Mouse (Mus musculus) MEL (cell line): Measurements from ENCODE around the gene Cblb. TPM values are rescaled to one million over a fixed set of nuclear protein-coding genes. Genes with fewer than 3 reads are reported as not detected.

Experiments used
- DNase-seq: peaks from one replicate; pipeline ENCODE4 v3.0.0; 2011; ENCODE audit warnings: low read depth, low spot score
- H3K27ac ChIP-seq: 2 replicates; pipeline ENCODE4 v1.5.1; 2012; ENCODE audit warnings: low read depth, mild to moderate bottlenecking, control low read depth, low read length, moderate library complexity; ENCODE audit not compliant: control insufficient read depth
- H3K27me3 ChIP-seq, 2 experiments: fragments of 150-350 bp in 1 of 2; sonication (generic) in 1 of 2; 2 replicates each; pipeline ENCODE4 v1.6.1; 2012; ENCODE audit warnings: low read length in 2 of 2, mild to moderate bottlenecking in 2 of 2, improper control_type of control experiment in 1 of 2, moderate library complexity in 1 of 2; ENCODE audit not compliant: insufficient read depth in 2 of 2, control insufficient read depth in 1 of 2
- H3K36me3 ChIP-seq, 2 experiments: 2 replicates each; pipeline ENCODE4 v1.6.1; 2012 to 2014; ENCODE audit warnings: low read length in 2 of 2, improper control_type of control experiment in 1 of 2, inconsistent platforms in 1 of 2, mild to moderate bottlenecking in 1 of 2; ENCODE audit not compliant: insufficient read depth in 2 of 2, control insufficient read depth in 1 of 2
- H3K4me1 ChIP-seq, 2 experiments: fragments of 150-350 bp in 1 of 2; sonication (generic) in 1 of 2; 2 replicates each; pipeline ENCODE4 v1.6.1; 2012; ENCODE audit warnings: low read length in 2 of 2, improper control_type of control experiment in 1 of 2, mild to moderate bottlenecking in 1 of 2; ENCODE audit not compliant: insufficient read depth in 2 of 2, control insufficient read depth in 1 of 2
- H3K4me3 ChIP-seq, 2 experiments: fragments of 150-350 bp in 1 of 2; sonication (generic) in 1 of 2; 2 replicates each; pipeline ENCODE4 v1.5.1; 2012; ENCODE audit warnings: low read depth in 2 of 2, low read length in 2 of 2, mild to moderate bottlenecking in 2 of 2, moderate library complexity in 2 of 2, control low read depth in 1 of 2, improper control_type of control experiment in 1 of 2; ENCODE audit not compliant: control insufficient read depth in 1 of 2, insufficient read depth in 1 of 2
- H3K79me2 ChIP-seq: 2 replicates; pipeline ENCODE4 v1.6.1; 2012; ENCODE audit warnings: mild to moderate bottlenecking, low read length, moderate library complexity; ENCODE audit not compliant: control insufficient read depth, poor library complexity, insufficient read depth
- H3K9ac ChIP-seq: 2 replicates; pipeline ENCODE4 v1.6.1; 2012; ENCODE audit warnings: low read depth, mild to moderate bottlenecking, control low read depth, low read length, moderate library complexity; ENCODE audit not compliant: control insufficient read depth, poor library complexity, severe bottlenecking
- H3K9me3 ChIP-seq: fragments of 150-350 bp; sonication (generic); replicated peaks from 2 replicates; pipeline ENCODE4 v1.6.1; 2012; ENCODE audit warnings: mild to moderate bottlenecking, low read length, improper control_type of control experiment, moderate library complexity; ENCODE audit not compliant: insufficient read depth
- BHLHE40 ChIP-seq: IDR thresholded peaks from 2 replicates; pipeline ENCODE4 v1.6.1; 2012; ENCODE audit warnings: low read depth, mild to moderate bottlenecking, inconsistent platforms, low read length, improper control_type of control experiment, borderline replicate concordance
- CHD2 ChIP-seq: IDR thresholded peaks from 2 replicates; pipeline ENCODE4 v1.6.1; 2011; ENCODE audit warnings: low read length, improper control_type of control experiment
- CTCF ChIP-seq, 3 experiments: IDR thresholded peaks in 2 of 3; conservative IDR thresholded peaks in 1 of 3; 2 replicates each; pipeline ENCODE4 v1.5.1; 2011 to 2012; ENCODE audit warnings: low read length in 3 of 3, low read depth in 2 of 3, mild to moderate bottlenecking in 2 of 3, improper control_type of control experiment in 1 of 3, inconsistent platforms in 1 of 3, mixed read lengths in 1 of 3, moderate library complexity in 1 of 3; ENCODE audit not compliant: control insufficient read depth in 1 of 3, insufficient read depth in 1 of 3, poor library complexity in 1 of 3, severe bottlenecking in 1 of 3
- E2F4 ChIP-seq: IDR thresholded peaks from 2 replicates; pipeline ENCODE4 v1.6.1; 2011; ENCODE audit warnings: low read depth, low read length, improper control_type of control experiment, borderline replicate concordance
- ELF1 ChIP-seq: IDR thresholded peaks from 2 replicates; pipeline ENCODE4 v1.6.1; 2014; ENCODE audit warnings: low read depth, mild to moderate bottlenecking, inconsistent platforms, low read length, improper control_type of control experiment, moderate library complexity
- ETS1 ChIP-seq: IDR thresholded peaks from 2 replicates; pipeline ENCODE4 v1.6.1; 2012; ENCODE audit warnings: low read depth, mild to moderate bottlenecking, inconsistent platforms, low read length, improper control_type of control experiment, moderate library complexity
- GATA1 ChIP-seq: IDR thresholded peaks from 2 replicates; pipeline ENCODE4 v1.6.1; 2011; ENCODE audit warnings: low read depth, low read length, improper control_type of control experiment
- HCFC1 ChIP-seq: IDR thresholded peaks from 2 replicates; pipeline ENCODE4 v1.6.1; 2012; ENCODE audit warnings: low read depth, mild to moderate bottlenecking, inconsistent platforms, low read length, improper control_type of control experiment, moderate library complexity
- JUND ChIP-seq: IDR thresholded peaks from 2 replicates; pipeline ENCODE4 v1.6.1; 2011; ENCODE audit warnings: low read depth, mild to moderate bottlenecking, improper control_type of control experiment, low read length
- KAT2A ChIP-seq: conservative IDR thresholded peaks from 2 replicates; pipeline ENCODE4 v1.6.1; 2012; ENCODE audit warnings: low read depth, low read length, improper control_type of control experiment, inconsistent platforms
- MAFK ChIP-seq: IDR thresholded peaks from 2 replicates; pipeline ENCODE4 v1.6.1; 2011; ENCODE audit warnings: low read depth, mild to moderate bottlenecking, low read length, improper control_type of control experiment, borderline replicate concordance
- MAZ ChIP-seq: IDR thresholded peaks from 2 replicates; pipeline ENCODE4 v1.6.1; 2012; ENCODE audit warnings: low read depth, mild to moderate bottlenecking, inconsistent platforms, low read length, improper control_type of control experiment
- MXI1 ChIP-seq: IDR thresholded peaks from 2 replicates; pipeline ENCODE4 v1.6.1; 2011; ENCODE audit warnings: mild to moderate bottlenecking, low read depth, low read length, improper control_type of control experiment
- MYC ChIP-seq: IDR thresholded peaks from 2 replicates; pipeline ENCODE4 v1.6.1; 2011; ENCODE audit warnings: low read depth, mild to moderate bottlenecking, low read length, improper control_type of control experiment, moderate library complexity
- NELFE ChIP-seq: IDR thresholded peaks from 2 replicates; pipeline ENCODE4 v1.6.1; 2011; ENCODE audit warnings: low read depth, low read length, improper control_type of control experiment
- NRF1 ChIP-seq: IDR thresholded peaks from 2 replicates; pipeline ENCODE4 v1.6.1; 2014; ENCODE audit warnings: low read depth, mild to moderate bottlenecking, inconsistent platforms, low read length, improper control_type of control experiment, moderate library complexity; ENCODE audit not compliant: poor library complexity, insufficient read depth, severe bottlenecking
- POLR2A ChIP-seq, 2 experiments: IDR thresholded peaks; 2 replicates each; pipeline ENCODE4 v1.6.1; 2011 to 2012; ENCODE audit warnings: low read length in 2 of 2, mild to moderate bottlenecking in 2 of 2, control low read depth in 1 of 2, improper control_type of control experiment in 1 of 2, low read depth in 1 of 2, moderate library complexity in 1 of 2; ENCODE audit not compliant: control insufficient read depth in 1 of 2, insufficient read depth in 1 of 2, poor library complexity in 1 of 2
- POLR2AphosphoS2 ChIP-seq: IDR thresholded peaks from 2 replicates; pipeline ENCODE4 v1.6.1; 2011; ENCODE audit warnings: low read length, improper control_type of control experiment
- POLR2AphosphoS5 ChIP-seq: IDR thresholded peaks from 2 replicates; pipeline ENCODE4 v1.6.1; 2012; ENCODE audit warnings: low read depth, borderline replicate concordance, mild to moderate bottlenecking, inconsistent platforms, low read length, moderate library complexity, mixed read lengths
- RAD21 ChIP-seq: IDR thresholded peaks from 2 replicates; pipeline ENCODE4 v1.6.1; 2011; ENCODE audit warnings: mild to moderate bottlenecking, low read depth, low read length, improper control_type of control experiment
- SMC3 ChIP-seq: IDR thresholded peaks from 2 replicates; pipeline ENCODE4 v1.6.1; 2011; ENCODE audit warnings: low read depth, low read length, improper control_type of control experiment
- TAL1 ChIP-seq: IDR thresholded peaks from 2 replicates; pipeline ENCODE4 v1.6.1; 2012; ENCODE audit warnings: mild to moderate bottlenecking, inconsistent platforms, low read length, moderate library complexity, mixed read lengths
- TBP ChIP-seq: IDR thresholded peaks from 2 replicates; pipeline ENCODE4 v1.8.0; 2011; ENCODE audit warnings: low read depth, low read length, improper control_type of control experiment
- USF1 ChIP-seq: IDR thresholded peaks from 2 replicates; pipeline ENCODE4 v1.6.1; 2014; ENCODE audit warnings: low read depth, mild to moderate bottlenecking, inconsistent platforms, low read length, improper control_type of control experiment, moderate library complexity
- USF2 ChIP-seq, 2 experiments: IDR thresholded peaks; 2 replicates each; pipeline ENCODE4 v1.6.1; 2011 to 2012; ENCODE audit warnings: improper control_type of control experiment in 2 of 2, low read length in 2 of 2, borderline replicate concordance in 1 of 2, inconsistent platforms in 1 of 2, low read depth in 1 of 2, mild to moderate bottlenecking in 1 of 2; ENCODE audit not compliant: insufficient read depth in 1 of 2
- ZC3H11A ChIP-seq: IDR thresholded peaks from 2 replicates; pipeline ENCODE4 v1.6.1; 2012; ENCODE audit warnings: low read depth, mild to moderate bottlenecking, inconsistent platforms, low read length, improper control_type of control experiment
- ZKSCAN1 ChIP-seq: IDR thresholded peaks from 2 replicates; pipeline ENCODE4 v1.6.1; 2012; ENCODE audit warnings: low read depth, mild to moderate bottlenecking, inconsistent platforms, low read length, improper control_type of control experiment, moderate library complexity
- ZMIZ1 ChIP-seq: IDR thresholded peaks from 2 replicates; pipeline ENCODE4 v1.6.1; 2012; ENCODE audit warnings: low read depth, mild to moderate bottlenecking, inconsistent platforms, low read length, improper control_type of control experiment, moderate library complexity
- ZNF384 ChIP-seq: IDR thresholded peaks from 2 replicates; pipeline ENCODE4 v1.6.1; 2012; ENCODE audit warnings: low read depth, mild to moderate bottlenecking, inconsistent platforms, low read length, improper control_type of control experiment
- polyA plus RNA-seq, 2 experiments: library from polyadenylated mRNA; stranded (reverse) in 1 of 2; unstranded in 1 of 2; fragments of >175 nt in 1 of 2; fragments of >200 nt in 1 of 2; gene quantifications; 2 replicates each; pipeline versions ENCODE4 v1.2.1 to v1.2.4; 2012; ENCODE audit warnings: low replicate concordance in 2 of 2, low read depth in 1 of 2; ENCODE audit not compliant: insufficient read length in 2 of 2, insufficient read depth in 1 of 2, missing spikeins in 1 of 2
- total RNA-seq: library from RNA; depleted of rRNA; stranded (reverse); fragments of 300-350 nt; gene quantifications from 2 replicates; pipeline ENCODE4 v1.2.3, GENCODE M21; 2012

The Cblb gene
- total and polyA plus RNA-seq, 3 experiments: 1.5 to 5.7 TPM; not detected in 1

DNA sequence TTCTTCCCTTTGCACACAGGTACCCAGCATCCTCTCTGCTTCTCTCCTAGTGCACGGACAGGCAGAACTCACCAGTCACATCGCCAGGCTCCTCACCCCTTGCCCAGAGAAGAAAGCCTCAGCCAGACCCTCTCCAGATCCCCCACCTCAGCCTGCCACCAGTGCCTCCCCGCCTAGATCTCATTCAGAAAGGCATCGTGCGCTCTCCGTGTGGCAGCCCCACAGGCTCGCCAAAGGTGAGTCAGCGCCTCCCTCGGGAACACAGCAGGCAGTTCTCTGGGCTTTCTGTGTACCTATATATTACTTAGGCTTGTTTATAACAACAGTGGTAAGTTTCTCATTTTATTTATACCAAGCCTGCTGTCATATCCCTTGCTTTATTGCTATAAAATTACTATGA lies 133.2 kb downstream of the Cblb start:
- Histone ChIP-seq H3K4me3 (no peak overlapping the region), H3K4me1 (no peaks in the 10 kb centered on the region), H3K79me2 (no peaks in the 10 kb centered on the region), H3K9ac (no peak overlapping the region), H3K9me3 (no peaks in the 10 kb centered on the region), H3K36me3 (no peaks in the 10 kb centered on the region), H3K27me3 (no peaks in the 10 kb centered on the region), H3K27ac (no peak overlapping the region)
- no peak for DNase-seq
- TF ChIP-seq RAD21 (no peak), E2F4 (no peak), MXI1 (no peak), SMC3 (no peak), ELF1 (no peak), MAFK (no peak), ZNF384 (no peak), TBP (no peak), GATA1 (no peak), ETS1 (no peak), POLR2AphosphoS5 (no peak), USF1 (no peak), MAZ (no peak), KAT2A (no peak), JUND (no peak), ZMIZ1 (no peak), POLR2AphosphoS2 (no peak), HCFC1 (no peak), CTCF (IDR thresholded peaks at IDR 0.05 in 2 of 3, conservative IDR thresholded peaks at IDR 0.05 in 1 of 3; ENCODE audit: control insufficient read depth in 1 of 3, insufficient read depth in 1 of 3, low read depth in 2 of 3, low read length in 3 of 3, poor library complexity in 1 of 3, severe bottlenecking in 1 of 3) (no peak), POLR2A (IDR thresholded peaks at IDR 0.05; ENCODE audit: control insufficient read depth in 1 of 2, insufficient read depth in 1 of 2, low read depth in 1 of 2, low read length in 2 of 2, poor library complexity in 1 of 2) (no peak)

DNA sequence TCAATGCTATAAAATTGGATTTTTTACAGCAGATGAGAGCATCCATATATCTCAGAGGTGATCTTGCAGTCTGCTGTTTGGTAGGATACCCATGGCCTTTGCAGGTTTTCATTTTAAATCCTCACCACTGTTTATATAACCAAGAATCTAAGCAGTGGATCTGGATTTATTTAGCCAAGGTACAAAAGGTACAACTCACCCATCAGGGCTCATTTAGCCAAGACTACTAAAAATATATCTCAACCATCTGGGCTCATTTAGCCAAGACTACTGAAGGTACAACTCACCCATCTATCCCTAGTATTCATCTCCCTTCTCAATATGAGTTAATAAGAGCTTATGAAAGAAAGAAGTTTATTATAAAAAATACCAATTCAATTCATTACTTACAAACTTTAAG lies 142.2 kb downstream of the Cblb start:
- Histone ChIP-seq H3K79me2 (no peaks in the 10 kb centered on the region), H3K9ac (no peak overlapping the region)
- TF ChIP-seq USF1 (no peak), ZC3H11A (no peak), GATA1 (no peak), BHLHE40 (no peak), NRF1 (no peak), ZKSCAN1 (no peak), USF2 (IDR thresholded peaks at IDR 0.05; ENCODE audit: borderline replicate concordance in 1 of 2, insufficient read depth in 1 of 2, low read depth in 1 of 2, low read length in 2 of 2) (no peak), MAFK (no peak), POLR2AphosphoS5 (no peak), RAD21 (no peak), TAL1 (no peak), MYC (no peak), E2F4 (no peak), NELFE (no peak), CHD2 (no peak), ZNF384 (no peak), MXI1 (no peak), MAZ (no peak)
- TF ChIP-seq, all 39 proteins: peak for 0
- H3K36me3 ChIP-seq: no peaks in the 10 kb centered on the region
- DNase-seq: no peak
- no peaks in the 10 kb centered on the region for H3K27me3 ChIP-seq
- no peak overlapping the region for H3K4me3 ChIP-seq
- H3K27ac ChIP-seq: no peak overlapping the region
- no peaks in the 10 kb centered on the region for H3K9me3 ChIP-seq
- no peaks in the 10 kb centered on the region for H3K4me1 ChIP-seq
